Mouse (Mus musculus): ENCODE data around the gene Bcl11a. TPM values are rescaled to one million over a fixed set of nuclear protein-coding genes. Genes with fewer than 3 reads are reported as not detected.

The Bcl11a gene
- total RNA-seq, 2 experiments from 2014 or later = 100 to 116 TPM

Other genes starting within 250 kb of the Bcl11a start
- gene Papolg, start 182.8 kb upstream of the Bcl11a start, total RNA-seq (2021) = 10 to 100 TPM; 17.6 to 22.8 TPM
- gene A830031A19Rik, start 3.0 kb upstream of the Bcl11a start, total RNA-seq (2021) = 1 to 10 TPM; 1.3 to 1.5 TPM

All from left cerebral cortex, postnatal 36 days (tissue).